Comparison of ENCODE assay signal across 34 mouse cellular contexts in genomic region chr19:31489606-31490005, GRCm38 (mm10).
"Had no signal": no experiment of that assay in that cellular context is flagged by ENCODE, and none has a peak within 500 bp of the region (broad histone marks: within the 10 kb centered on the region; RNA-seq: fewer than 3 reads in every experiment).

No protein-coding gene starts in this region.

- H3K9me3 ChIP-seq: heart, embryonic 12.5 days; heart, embryonic 13.5 days; heart, embryonic 15.5 days; hindbrain, embryonic 10.5 days; hindbrain, embryonic 12.5 days; hindbrain, embryonic 13.5 days; hindbrain, embryonic 15.5 days; intestine, embryonic 15.5 days; kidney, embryonic 15.5 days had no signal

- DNase-seq: heart, postnatal 10 days; heart, postnatal 14 days; heart, postnatal 36 days; heart, postnatal 4 days; kidney, adult 11 months; kidney, adult 18-20 months; kidney, adult 2 months; kidney, adult 8-10 months; kidney, adult 9 months; kidney, postnatal 10 days; kidney, postnatal 14 days; kidney, postnatal 25 days; kidney, postnatal 36 days; kidney, postnatal 4 days; layer of hippocampus, adult 9-11 months; layer of hippocampus, postnatal 36 days had no signal

- H3K36me3 ChIP-seq: heart, embryonic 12.5 days; heart, embryonic 13.5 days; heart, embryonic 15.5 days; hindbrain, embryonic 10.5 days; hindbrain, embryonic 12.5 days; hindbrain, embryonic 13.5 days; hindbrain, embryonic 15.5 days; intestine, embryonic 15.5 days; kidney, embryonic 15.5 days had no signal

- H3K4me2 ChIP-seq: heart, embryonic 11.5 days; heart, embryonic 12.5 days; heart, embryonic 13.5 days; heart, embryonic 15.5 days; hindbrain, embryonic 12.5 days; hindbrain, embryonic 13.5 days; hindbrain, embryonic 14.5 days; hindbrain, embryonic 15.5 days; intestine, embryonic 15.5 days; kidney, embryonic 15.5 days had no signal

- H3K9ac ChIP-seq: heart, embryonic 12.5 days; heart, embryonic 13.5 days; heart, embryonic 15.5 days; hindbrain, embryonic 12.5 days; hindbrain, embryonic 13.5 days; hindbrain, embryonic 14.5 days; hindbrain, embryonic 15.5 days; intestine, embryonic 15.5 days; kidney, embryonic 15.5 days had no signal

- H3K27ac ChIP-seq: heart, embryonic 13.5 days; heart, embryonic 15.5 days; hindbrain, embryonic 10.5 days; hindbrain, embryonic 12.5 days; hindbrain, embryonic 13.5 days; hindbrain, embryonic 14.5 days; hindbrain, embryonic 15.5 days; hindbrain, postnatal 0 days; intestine, embryonic 15.5 days; kidney, embryonic 15.5 days; kidney, postnatal 0 days; layer of hippocampus, adult 2 months; left cerebral cortex, adult 2 months had no signal

- ATAC-seq: hindbrain, postnatal 0 days; inflammation-experienced regulatory T-cells, adult 6 months; intestine, embryonic 15.5 days; intestine, embryonic 16.5 days; intestine, postnatal 0 days had no signal

- H3K4me3 ChIP-seq: heart, embryonic 12.5 days; heart, embryonic 13.5 days; heart, embryonic 15.5 days; hindbrain, embryonic 10.5 days; hindbrain, embryonic 12.5 days; hindbrain, embryonic 13.5 days; hindbrain, embryonic 15.5 days; intestine, embryonic 15.5 days; kidney, embryonic 15.5 days; layer of hippocampus, adult 2 months; left cerebral cortex, adult 2 months had no signal

- H3K27me3 ChIP-seq: heart, embryonic 12.5 days; heart, embryonic 13.5 days; heart, embryonic 15.5 days; hindbrain, embryonic 12.5 days; hindbrain, embryonic 13.5 days; hindbrain, embryonic 15.5 days; intestine, embryonic 15.5 days; kidney, embryonic 15.5 days had no signal

- H3K4me1 ChIP-seq: heart, embryonic 12.5 days; heart, embryonic 13.5 days; heart, embryonic 15.5 days; hindbrain, embryonic 10.5 days; hindbrain, embryonic 12.5 days; hindbrain, embryonic 13.5 days; hindbrain, embryonic 15.5 days; intestine, embryonic 15.5 days; kidney, embryonic 15.5 days had no signal
